Mouse (Mus musculus): ENCODE measurements at regions not wholly inside any gene's neighbourhood (a gene's known extent, or its start where the extent isn't known, plus 50 kb on each side); places are given as distances from the start of the nearest gene placed in this dataset.

GRCm38 (mm10) chr4:62755237-62755900 lies 195.7 kb downstream of the Rgs3 start:
- peak; percentile 35 for DNase-seq (ENCODE audit: low read depth)

DNA sequence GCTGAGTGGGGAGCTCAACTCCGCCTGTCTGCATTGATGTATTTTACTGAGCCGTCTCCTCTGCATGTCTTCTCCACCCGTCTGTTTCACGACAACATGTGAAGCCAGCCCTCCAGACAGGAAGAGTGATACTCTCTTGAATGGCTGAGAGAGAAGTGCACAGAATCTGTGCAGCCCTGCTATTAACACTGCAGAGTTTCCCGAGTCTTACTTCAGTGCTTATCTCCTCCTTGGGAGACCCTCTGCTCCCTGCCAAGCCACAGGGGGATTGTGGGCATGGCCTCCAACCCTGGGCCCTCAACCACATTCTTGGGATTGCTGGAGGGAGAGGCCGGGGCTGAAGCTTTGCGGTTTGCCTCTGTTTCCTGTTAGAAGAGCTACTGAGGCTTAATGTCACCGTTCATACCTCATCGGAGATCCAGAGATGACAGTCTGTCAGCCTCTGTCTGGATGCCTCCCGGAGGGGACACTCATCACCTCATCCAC lies 197.1 kb downstream of the Rgs3 start:
- peak; percentile 42 for DNase-seq (ENCODE audit: low read depth)

GRCm38 (mm10) chr4:62760748-62761604 lies 201.3 kb downstream of the Rgs3 start:
- no peak for DNase-seq (ENCODE audit: low read depth)

GRCm38 (mm10) chr4:62761672-62762071 lies 202.0 kb downstream of the Rgs3 start:
- peak; percentile 66 for DNase-seq (ENCODE audit: low read depth)

DNA sequence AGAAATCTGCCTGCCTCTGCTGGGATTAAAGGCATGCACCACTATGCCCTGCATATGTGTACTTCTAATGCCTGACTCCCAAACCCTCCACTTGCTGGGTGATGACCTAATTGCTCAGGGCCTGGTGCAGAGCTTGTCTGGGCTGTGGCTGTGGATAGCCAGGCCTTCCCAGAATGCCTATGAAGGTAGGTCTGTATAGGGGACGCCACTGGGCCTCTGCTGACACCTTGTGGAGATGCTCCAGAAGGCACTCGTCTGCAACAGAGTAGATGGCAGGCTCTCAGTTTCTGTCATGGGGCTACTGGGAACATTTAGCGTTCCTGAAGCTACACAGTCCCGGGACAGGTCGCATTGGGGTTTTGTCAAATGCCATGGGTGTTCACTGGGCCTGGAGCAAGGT lies 201.4 kb upstream of the Zfp618 start:
- peak; percentile 66 for DNase-seq (ENCODE audit: low read depth)

DNA sequence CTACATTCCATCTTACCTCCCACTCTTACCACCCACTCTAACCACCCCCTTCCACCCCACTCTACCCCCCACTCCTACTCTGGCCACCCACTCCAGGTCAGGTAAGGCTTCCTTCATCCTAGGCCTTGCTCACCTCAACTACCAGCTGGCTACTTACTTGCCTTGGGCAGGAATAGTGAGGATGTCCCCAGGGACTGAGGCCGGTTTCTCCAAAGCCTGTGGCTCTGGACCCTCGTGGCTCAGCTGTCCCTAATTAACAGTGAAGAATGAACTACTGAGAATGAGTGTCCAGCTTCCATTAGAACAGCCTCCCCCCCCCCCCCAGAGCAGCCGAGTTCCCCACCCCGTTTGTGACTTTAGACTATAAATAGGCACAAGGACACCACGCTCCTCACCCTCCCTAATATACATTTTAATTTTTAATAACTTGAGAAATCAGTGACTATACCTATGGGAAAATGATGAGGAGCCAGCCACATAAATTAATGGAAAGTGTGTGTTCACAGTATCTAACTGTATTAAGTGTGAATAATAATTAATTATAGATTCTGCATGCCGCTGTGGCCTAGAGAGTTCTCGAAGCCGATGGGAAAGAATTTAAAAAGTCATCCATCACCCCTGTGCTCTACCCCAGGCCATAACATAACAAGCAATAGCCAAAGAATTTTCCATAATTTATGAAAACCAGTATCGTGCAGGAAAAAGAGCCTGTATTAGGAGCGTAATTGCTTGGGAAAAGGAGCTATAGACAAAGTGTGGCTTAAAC lies 195.7 kb upstream of the Zfp618 start:
- DNase-seq (ENCODE audit: low read depth), result no peak

GRCm38 (mm10) chr4:62775005-62775609 lies 190.3 kb upstream of the Zfp618 start:
- peak; percentile 40 for DNase-seq (ENCODE audit: low read depth)

DNA sequence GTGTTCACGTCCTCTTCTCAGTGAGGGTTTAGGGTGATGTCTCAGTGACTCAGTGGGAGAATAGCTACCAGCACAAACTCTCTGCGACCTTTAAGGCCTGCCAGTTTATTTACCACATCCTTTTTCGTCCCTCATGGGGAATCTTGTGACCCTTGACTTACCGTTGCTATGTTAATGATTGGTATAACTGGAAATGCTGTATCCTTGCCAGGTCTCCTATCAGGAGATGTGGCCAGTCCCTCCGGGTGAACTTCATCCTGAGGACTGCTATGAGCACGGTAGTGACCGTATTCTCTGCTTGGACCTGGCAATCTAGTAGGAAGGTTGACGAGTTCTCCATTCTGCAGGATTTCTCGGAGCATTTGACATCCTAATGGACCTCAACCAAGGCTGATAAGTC lies 188.5 kb upstream of the Zfp618 start:
- DNase-seq (ENCODE audit: low read depth), result no peak

DNA sequence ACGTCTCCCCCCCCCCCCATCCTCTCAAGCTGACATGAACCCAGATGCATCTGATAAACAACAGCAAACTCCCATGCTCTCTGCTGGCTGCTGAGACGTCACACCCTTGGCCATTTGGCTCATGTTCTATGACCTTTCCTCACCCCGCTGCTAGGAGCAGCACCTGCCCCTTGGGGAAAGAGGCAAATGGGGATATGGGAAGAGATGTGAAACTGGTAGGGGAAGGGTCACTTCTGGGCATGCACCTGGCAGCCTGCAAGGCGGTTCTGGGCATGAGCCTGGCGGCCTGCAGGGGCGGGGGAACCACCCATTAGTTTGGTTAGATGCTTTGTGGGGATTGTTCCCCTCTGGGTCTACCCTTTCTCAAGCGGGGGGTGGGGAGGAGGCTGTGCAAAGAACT lies 187.9 kb upstream of the Zfp618 start:
- no peak for DNase-seq (ENCODE audit: low read depth)

- no peak for DNase-seq (ENCODE audit: low read depth)
These were observed 186.8 kb upstream of the Zfp618 start for GRCm38 (mm10) chr4:62778621-62779020.

- peak; percentile 78 for DNase-seq (ENCODE audit: low read depth)
These were observed 185.0 kb upstream of the Zfp618 start for GRCm38 (mm10) chr4:62780409-62780808.

GRCm38 (mm10) chr4:62780837-62781236 lies 184.5 kb upstream of the Zfp618 start:
- DNase-seq (ENCODE audit: low read depth), result no peak

DNA sequence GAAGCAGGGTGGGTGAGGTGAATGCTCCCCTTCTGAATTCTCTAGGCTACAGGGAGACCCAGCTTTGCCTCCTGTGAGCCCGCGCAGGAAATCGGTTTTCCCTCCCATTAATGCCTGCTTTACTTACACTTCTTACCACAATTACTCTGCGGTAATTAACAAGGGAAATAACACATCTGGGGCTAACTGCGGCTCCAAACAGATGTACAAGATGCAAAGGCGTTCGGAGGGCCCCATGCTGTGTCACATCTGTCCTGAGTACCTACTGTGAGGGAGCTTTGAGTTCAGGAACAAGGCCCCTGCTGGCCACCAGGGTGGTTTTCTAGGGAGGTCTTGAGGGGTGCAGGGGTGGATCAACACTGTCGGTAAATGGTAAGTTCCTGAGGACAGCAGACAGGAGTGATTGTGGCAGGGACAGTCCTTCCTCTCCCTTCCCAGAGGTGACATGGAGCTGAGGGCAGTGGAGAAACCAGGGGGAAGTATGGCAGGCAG lies 184.0 kb upstream of the Zfp618 start:
- no peak for DNase-seq (ENCODE audit: low read depth)

DNA sequence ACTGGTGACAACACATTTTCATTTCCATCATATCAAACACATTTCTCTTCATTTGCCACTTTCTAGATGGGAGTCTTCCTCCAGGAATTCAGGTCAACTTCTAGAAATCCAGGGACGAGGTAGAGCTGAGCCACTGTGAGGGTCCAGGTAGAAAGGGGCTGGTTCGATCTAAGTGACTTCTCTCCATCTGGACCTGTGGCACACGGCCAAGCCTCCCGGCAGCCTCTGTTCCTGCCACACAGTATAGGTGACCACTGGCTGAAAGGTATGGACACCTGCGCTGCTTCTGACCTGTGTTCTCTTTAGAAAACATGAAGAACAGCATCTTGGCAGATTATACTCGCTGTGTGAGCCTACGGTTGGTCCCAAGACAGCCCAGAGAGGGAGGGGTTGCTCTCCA lies 179.7 kb upstream of the Zfp618 start:
- no peak for DNase-seq (ENCODE audit: low read depth)

GRCm38 (mm10) chr4:62789696-62790095 lies 175.7 kb upstream of the Zfp618 start:
- no peak for DNase-seq (ENCODE audit: low read depth)

DNA sequence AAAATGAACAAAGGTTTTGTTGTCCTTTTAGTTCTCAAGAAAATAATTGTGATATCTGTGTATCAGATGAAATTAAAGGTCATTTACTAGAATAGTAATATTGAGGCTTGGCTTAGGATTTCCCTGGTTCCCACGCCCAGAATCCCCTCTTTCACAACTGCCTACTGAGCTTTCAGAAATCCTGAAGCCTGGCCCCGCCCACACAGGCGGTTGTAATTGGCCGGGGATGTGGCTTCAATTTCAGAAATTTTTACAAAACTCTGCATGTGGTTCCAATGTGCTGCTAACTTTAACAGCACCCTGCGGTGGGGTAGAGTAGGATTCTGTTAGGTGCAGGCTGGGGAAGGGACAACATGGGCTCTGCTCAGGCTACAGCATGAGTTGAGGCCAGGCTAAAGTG lies 171.8 kb upstream of the Zfp618 start:
- no peak for DNase-seq (ENCODE audit: low read depth)

DNA sequence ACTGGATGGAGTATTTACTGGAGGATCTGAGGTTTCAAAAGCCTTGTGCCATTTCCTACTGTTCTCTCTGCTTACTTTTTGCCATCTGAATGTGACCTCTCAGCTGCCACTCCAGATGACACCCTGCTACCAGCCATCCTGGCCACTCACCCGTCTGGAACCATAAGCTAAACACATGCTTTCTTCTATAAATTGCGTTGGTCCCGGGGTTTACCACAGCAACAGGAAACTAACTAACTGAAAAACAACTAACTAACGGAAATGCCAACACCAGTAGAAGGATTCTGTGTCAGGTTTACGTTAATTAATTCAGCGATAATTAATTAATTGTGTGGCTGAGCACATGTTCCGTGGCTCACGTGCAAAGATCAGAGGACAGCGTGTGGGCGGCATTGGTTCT lies 169.8 kb upstream of the Zfp618 start:
- no peak for DNase-seq (ENCODE audit: low read depth)

- no peak for DNase-seq (ENCODE audit: low read depth)
These were observed 165.4 kb upstream of the Zfp618 start for GRCm38 (mm10) chr4:62799923-62800322.

- DNase-seq (ENCODE audit: low read depth), result peak; percentile 39
These were observed 159.5 kb upstream of the Zfp618 start for GRCm38 (mm10) chr4:62805841-62806240.

- DNase-seq (ENCODE audit: low read depth), result peak; percentile 94
These were observed 158.6 kb upstream of the Zfp618 start for GRCm38 (mm10) chr4:62806786-62807185.

GRCm38 (mm10) chr4:62807926-62808552 lies 157.3 kb upstream of the Zfp618 start:
- DNase-seq (ENCODE audit: low read depth), result no peak

Measured in 416B (cell line).